Mouse (Mus musculus) lung, embryonic 15.5 days (tissue): ENCODE measurements at regions not wholly inside any gene's neighbourhood (a gene's known extent, or its start where the extent isn't known, plus 50 kb on each side); places are given as distances from the start of the nearest gene placed in this dataset. TPM values are rescaled to one million over a fixed set of nuclear protein-coding genes. Genes with fewer than 3 reads are reported as not detected.

ENCODE experiments used
- ATAC-seq: fragments of 200-750 bp; cut with Nextera tagmentation; 2 replicates; pipeline ENCODE4 v1.8.0; 2017; ENCODE audit warnings: moderate number of reproducible peaks, borderline replicate concordance; ENCODE audit not compliant: low FRiP score, low TSS enrichment; ENCODE audit errors: extremely low read depth
- H3K27ac ChIP-seq: fragments of 300-500 bp; sonication (generic); 2 replicates; pipeline ENCODE4 v1.5.1; 2015; ENCODE audit warnings: moderate library complexity, mild to moderate bottlenecking, inconsistent platforms
- H3K27me3 ChIP-seq: fragments of 300-500 bp; sonication (generic); 2 replicates; pipeline ENCODE4 v1.6.1; 2015; ENCODE audit warnings: inconsistent platforms
- H3K36me3 ChIP-seq: fragments of 300-500 bp; sonication (generic); 2 replicates; pipeline ENCODE4 v1.6.1; 2015; ENCODE audit warnings: inconsistent platforms
- H3K4me1 ChIP-seq: fragments of 300-500 bp; sonication (generic); 2 replicates; pipeline ENCODE4 v1.6.1; 2015; ENCODE audit warnings: inconsistent platforms
- H3K4me2 ChIP-seq: fragments of 300-500 bp; sonication (generic); 2 replicates; pipeline ENCODE4 v1.6.1; 2015; ENCODE audit warnings: inconsistent platforms, mild to moderate bottlenecking, moderate library complexity
- H3K4me3 ChIP-seq: fragments of 300-500 bp; sonication (generic); 2 replicates; pipeline ENCODE4 v1.5.1; 2015; ENCODE audit warnings: mild to moderate bottlenecking, inconsistent platforms
- H3K9ac ChIP-seq: fragments of 300-500 bp; sonication (generic); 2 replicates; pipeline ENCODE4 v1.6.1; 2015; ENCODE audit warnings: inconsistent platforms
- H3K9me3 ChIP-seq: fragments of 300-500 bp; sonication (generic); 2 replicates; pipeline ENCODE4 v1.6.1; 2016; ENCODE audit warnings: inconsistent platforms
- WGBS: fragments of 180-500 bp; shearing (Covaris S2); methylation state at CpG from one replicate; pipeline ENCODE4 v1.1.7; 2015; 5-methylcytosine and 5-hydroxymethylcytosine counted together
- microRNA-seq: library from miRNA; unstranded; fragments of <30 nt; microRNA quantifications from one replicate; pipeline ENCODE4, GENCODE M21; 2016

- Histone ChIP-seq H3K4me3 (no peak overlapping the region), H3K9ac (no peak overlapping the region), H3K4me1 (no peaks in the 10 kb centered on the region), H3K27me3 (no peaks in the 10 kb centered on the region), H3K36me3 (no peaks in the 10 kb centered on the region), H3K27ac (no peak overlapping the region), H3K9me3 (no peaks in the 10 kb centered on the region), H3K4me2 (no peak overlapping the region)
- 38% methylated on average over 13 of the region's 13 CpGs for WGBS
- no peak for ATAC-seq
Observed at GRCm38 (mm10) chr11:24829578-24830401, 751.9 kb downstream of the Bcl11a start.

- H3K4me2 ChIP-seq = no peak overlapping the region
- 62% methylated on average over 2 of the region's 2 CpGs for WGBS
- no peaks in the 10 kb centered on the region for H3K36me3 ChIP-seq
- H3K9me3 ChIP-seq = no peaks in the 10 kb centered on the region
- H3K4me3 ChIP-seq = no peak overlapping the region
- H3K4me1 ChIP-seq = no peaks in the 10 kb centered on the region
- H3K27ac ChIP-seq = no peak overlapping the region
- no peaks in the 10 kb centered on the region for H3K27me3 ChIP-seq
- no peak overlapping the region for H3K9ac ChIP-seq
- no peak for ATAC-seq
Observed at GRCm38 (mm10) chr11:24830484-24830883, 752.6 kb downstream of the Bcl11a start.

- 34% methylated on average over 2 of the region's 2 CpGs for WGBS
- Histone ChIP-seq H3K4me1 (0 out of 2 replicates have a peak, but pooled peaks cover 5% of the 10 kb centered on the region), H3K27ac (peak overlapping the region; percentile 48), H3K36me3 (no peaks in the 10 kb centered on the region), H3K4me2 (no peak overlapping the region), H3K9ac (no peak overlapping the region), H3K4me3 (no peak overlapping the region), H3K27me3 (no peaks in the 10 kb centered on the region), H3K9me3 (no peaks in the 10 kb centered on the region)
- peak; percentile 79; the same call in 1 of the 2 replicates for ATAC-seq
Observed at GRCm38 (mm10) chr11:24843839-24844738, 766.2 kb downstream of the Bcl11a start.

DNA sequence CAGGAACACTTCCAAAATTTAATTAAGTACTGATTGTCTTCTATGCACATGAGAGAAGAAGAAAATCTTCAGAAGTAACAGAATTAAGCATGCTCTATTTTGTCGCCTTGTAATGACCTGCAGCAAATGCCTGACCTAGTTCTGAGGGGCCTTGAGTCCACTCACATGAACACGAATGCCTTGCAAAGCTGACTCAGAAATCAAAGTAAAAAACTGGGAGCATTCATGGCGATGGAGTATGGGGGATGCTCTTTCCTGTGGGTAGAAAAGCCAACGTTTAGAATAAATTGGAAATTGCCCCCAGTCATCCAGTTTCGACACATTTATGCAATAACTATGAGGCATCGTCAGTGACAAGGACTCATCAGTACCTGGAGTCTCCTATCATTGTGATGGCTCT lies 779.1 kb downstream of the Bcl11a start:
- Histone ChIP-seq H3K27me3 (no peaks in the 10 kb centered on the region), H3K4me3 (no peak overlapping the region), H3K27ac (no peak overlapping the region), H3K4me2 (no peak overlapping the region), H3K9ac (no peak overlapping the region), H3K36me3 (no peaks in the 10 kb centered on the region), H3K9me3 (no peaks in the 10 kb centered on the region), H3K4me1 (no peaks in the 10 kb centered on the region)
- 82% methylated on average over 6 of the region's 6 CpGs for WGBS
- ATAC-seq = no peak

GRCm38 (mm10) chr11:24864637-24865036 lies 786.8 kb downstream of the Bcl11a start:
- ATAC-seq = no peak
- Histone ChIP-seq H3K4me2 (no peak overlapping the region), H3K36me3 (no peaks in the 10 kb centered on the region), H3K9me3 (no peaks in the 10 kb centered on the region), H3K27me3 (no peaks in the 10 kb centered on the region), H3K4me1 (no peaks in the 10 kb centered on the region), H3K9ac (no peak overlapping the region), H3K27ac (no peak overlapping the region), H3K4me3 (no peak overlapping the region)
- 79% methylated on average over 11 of the region's 11 CpGs for WGBS

DNA sequence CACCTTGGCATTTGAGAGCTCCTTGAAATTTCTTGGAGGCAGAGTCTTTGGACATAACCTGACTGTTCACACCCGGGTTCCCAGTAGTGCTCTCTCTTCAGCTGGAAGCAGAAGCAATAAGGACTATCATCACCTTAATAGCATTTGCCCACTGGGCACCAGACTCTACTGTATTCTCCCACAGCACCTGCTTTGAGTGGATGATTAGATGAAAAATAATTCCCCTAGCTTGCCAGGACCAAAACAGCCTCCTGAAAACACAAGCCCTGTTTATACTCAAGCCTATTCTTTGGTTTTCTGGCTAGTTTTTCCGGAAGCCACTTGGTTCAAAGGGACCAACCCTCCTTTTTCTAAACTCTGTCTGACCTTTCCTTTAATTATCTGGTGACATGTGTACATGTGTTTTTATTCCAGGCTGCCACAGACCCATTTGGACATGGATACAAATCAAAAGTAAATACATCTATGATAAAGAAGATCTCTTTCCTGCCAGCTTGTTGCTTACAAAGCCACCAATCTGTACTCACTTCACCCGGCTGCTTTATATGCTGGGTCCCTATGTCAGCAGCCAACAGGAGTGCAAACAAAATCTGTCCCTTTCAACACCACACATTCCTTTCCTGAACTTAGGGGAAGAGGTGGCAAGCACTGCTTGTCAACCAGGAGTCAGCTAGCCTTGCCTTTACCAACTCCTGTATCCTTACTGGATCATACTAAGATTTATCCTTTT lies 787.4 kb downstream of the Bcl11a start:
- Histone ChIP-seq H3K9me3 (no peaks in the 10 kb centered on the region), H3K4me2 (no peak overlapping the region), H3K4me3 (no peak overlapping the region), H3K27me3 (no peaks in the 10 kb centered on the region), H3K27ac (no peak overlapping the region), H3K36me3 (no peaks in the 10 kb centered on the region), H3K9ac (no peak overlapping the region), H3K4me1 (no peaks in the 10 kb centered on the region)
- 22% methylated on average over 3 of the region's 3 CpGs for WGBS
- ATAC-seq = no peak

Small RNA genes lying in the stretch of these regions (microRNA-seq; reads per million reads assigned to microRNA genes)
- gene Gm25507 = not detected
